ENCODE assay signal across 8 mouse cellular contexts in genomic region chr2:130629080-130629838, GRCm38 (mm10). TPM values are rescaled to one million over a fixed set of nuclear protein-coding genes. Genes with fewer than 3 reads are reported as not detected.
DNase-seq lines count a peak whose midpoint lies in the region; ATAC-seq and TF ChIP-seq lines count a peak whose summit lies in the region.

No protein-coding gene starts in this region.

- peak overlapping the region; percentile 85 for H3K4me2 ChIP-seq in liver, embryonic 11.5 days
- peak overlapping the region; percentile 99 for H3K4me2 ChIP-seq in stomach, embryonic 16.5 days (ENCODE audit: low read depth, low read length)

- peaks cover 34% of the 10 kb centered on the region for H3K79me2 ChIP-seq in MEL (ENCODE audit: control insufficient read depth, insufficient read depth, low read length, poor library complexity)

- ATAC-seq in erythroid progenitor cell, adult 5-6 weeks (replicated peaks; ENCODE audit: low FRiP score, poor library complexity, severe bottlenecking): peak; percentile 64
- ATAC-seq in liver, embryonic 11.5 days (replicated peaks; ENCODE audit: low FRiP score): peak; percentile 75
- peak; percentile 52 for ATAC-seq in stomach, embryonic 16.5 days (ENCODE audit: insufficient read depth, low FRiP score)

- peaks cover 13 to 18% of the 10 kb centered on the region in 2 experiments for H3K36me3 ChIP-seq in MEL (ENCODE audit: control insufficient read depth in 1 of 2, insufficient read depth in 2 of 2, low read length in 2 of 2)
- peaks cover 11% of the 10 kb centered on the region for H3K36me3 ChIP-seq in liver, embryonic 11.5 days (ENCODE audit: control insufficient read depth, insufficient read depth, low read length)
- H3K36me3 ChIP-seq in stomach, embryonic 16.5 days (ENCODE audit: control insufficient read depth, insufficient read depth, low read length): peaks cover 6% of the 10 kb centered on the region; the same call in 1 of the 2 replicates

- peak overlapping the region; percentile 94 for H3K9ac ChIP-seq in MEL (ENCODE audit: control insufficient read depth, low read depth, low read length, poor library complexity, severe bottlenecking)
- peak overlapping the region; percentile 91 for H3K9ac ChIP-seq in liver, embryonic 11.5 days (ENCODE audit: low read depth, low read length)
- peak overlapping the region; percentile 96 for H3K9ac ChIP-seq in stomach, embryonic 16.5 days (ENCODE audit: low read length)

- no peak for TF ChIP-seq EP300 in MEL (IDR thresholded peaks at IDR 0.05; ENCODE audit: low read depth in 1 of 2, low read length in 2 of 2)

- DNase-seq in kidney, adult 18-20 months: peak; percentile 30
- DNase-seq in kidney, adult 8-10 months: no peak
- DNase-seq in MEL (ENCODE audit: low read depth, low spot score): no peak
- DNase-seq in liver, embryonic 11.5 days (ENCODE audit: low spot score): peak; percentile 53
- DNase-seq in layer of hippocampus, adult 18-20 months (ENCODE audit: low spot score in 2 of 2): no peak
- DNase-seq in yolk sac, embryonic 10.5 days (ENCODE audit: low spot score): no peak

- peak overlapping the region; percentile 61 for H3K27ac ChIP-seq in MEL (ENCODE audit: control insufficient read depth, low read depth, low read length)
- peak overlapping the region; percentile 67 for H3K27ac ChIP-seq in liver, embryonic 11.5 days (ENCODE audit: low read depth, low read length)
- peak overlapping the region; percentile 77 for H3K27ac ChIP-seq in stomach, embryonic 16.5 days (ENCODE audit: low read length)

- H3K27me3 ChIP-seq in MEL (ENCODE audit: control insufficient read depth in 1 of 2, insufficient read depth in 2 of 2, low read length in 2 of 2): no peaks in the 10 kb centered on the region
- peaks cover 14% of the 10 kb centered on the region for H3K27me3 ChIP-seq in liver, embryonic 11.5 days (replicated peaks; ENCODE audit: control insufficient read depth, insufficient read depth, low read length)
- peaks cover 5% of the 10 kb centered on the region for H3K27me3 ChIP-seq in stomach, embryonic 16.5 days (ENCODE audit: control insufficient read depth, insufficient read depth, low read length)

- H3K4me1 ChIP-seq in MEL (ENCODE audit: control insufficient read depth in 1 of 2, insufficient read depth in 2 of 2, low read length in 2 of 2): peaks cover 0 to 13% of the 10 kb centered on the region in 2 experiments; a peak in 2 of 4 replicates
- peaks cover 4% of the 10 kb centered on the region; the same call in 1 of the 2 replicates for H3K4me1 ChIP-seq in liver, embryonic 11.5 days (replicated peaks; ENCODE audit: control insufficient read depth, insufficient read depth, low read length)
- peaks cover 11% of the 10 kb centered on the region for H3K4me1 ChIP-seq in stomach, embryonic 16.5 days (ENCODE audit: control insufficient read depth, insufficient read depth, low read length)

- no peak for TF ChIP-seq POLR2A in MEL (IDR thresholded peaks at IDR 0.05; ENCODE audit: control insufficient read depth in 1 of 2, insufficient read depth in 1 of 2, low read depth in 1 of 2, low read length in 2 of 2, poor library complexity in 1 of 2)

- no peak for TF ChIP-seq CTCF in MEL (IDR thresholded peaks at IDR 0.05 in 2 of 3, conservative IDR thresholded peaks at IDR 0.05 in 1 of 3; ENCODE audit: control insufficient read depth in 1 of 3, insufficient read depth in 1 of 3, low read depth in 2 of 3, low read length in 3 of 3, poor library complexity in 1 of 3, severe bottlenecking in 1 of 3)

- WGBS in liver, embryonic 11.5 days: 1% methylated on average over 37 of the region's 37 CpGs
- WGBS in stomach, embryonic 16.5 days: 2% methylated on average over 37 of the region's 37 CpGs

- no peaks in the 10 kb centered on the region for H3K9me3 ChIP-seq in MEL (replicated peaks; ENCODE audit: insufficient read depth, low read length)
- H3K9me3 ChIP-seq in liver, embryonic 11.5 days (ENCODE audit: control insufficient read depth, low read length): no peaks in the 10 kb centered on the region
- H3K9me3 ChIP-seq in stomach, embryonic 16.5 days (replicated peaks; ENCODE audit: control insufficient read depth, low read length): no peaks in the 10 kb centered on the region

- TF ChIP-seq RAD21 in MEL (IDR thresholded peaks at IDR 0.05; ENCODE audit: low read depth, low read length): no peak

- H3K4me3 ChIP-seq in MEL (ENCODE audit: control insufficient read depth in 1 of 2, insufficient read depth in 1 of 2, low read depth in 2 of 2, low read length in 2 of 2): peak overlapping the region; percentile 92 to 99
- H3K4me3 ChIP-seq in liver, embryonic 11.5 days (ENCODE audit: low read depth, low read length): peak overlapping the region; percentile 93
- H3K4me3 ChIP-seq in stomach, embryonic 16.5 days (replicated peaks; ENCODE audit: low read length): peak overlapping the region; percentile 96

TF ChIP-seq in MEL, 35 proteins besides CTCF, POLR2A, EP300 and RAD21:
- peak; percentile 75; the same call in 1 of the 2 replicates for TF ChIP-seq MXI1 (IDR thresholded peaks at IDR 0.05; ENCODE audit: low read depth, low read length)
- peak; percentile 63 for TF ChIP-seq MAX (IDR thresholded peaks at IDR 0.05; ENCODE audit: low read length)
- TF ChIP-seq USF2 (IDR thresholded peaks at IDR 0.05; ENCODE audit: borderline replicate concordance in 1 of 2, insufficient read depth in 1 of 2, low read depth in 1 of 2, low read length in 2 of 2): no peak
- TF ChIP-seq BHLHE40 (IDR thresholded peaks at IDR 0.05; ENCODE audit: borderline replicate concordance, low read depth, low read length): 0 out of 2 replicates have a peak, but pooled peaks have one; percentile 33

RNA-seq across cellular contexts. Expression of gene Fastkd5, which starts 0.6 kb away (rescaled TPM):
- total RNA-seq in MEL (2012; rRNA removed): 13.6 and 15.3 TPM in 2 replicates
- polyA plus RNA-seq in MEL (2012; ENCODE audit: insufficient read depth in 1 of 2, insufficient read length in 2 of 2, low read depth in 1 of 2, low replicate concordance in 2 of 2, missing spikeins in 1 of 2): 10 to 100 TPM in 1 of 2 experiments, not detected in 1; 11.7 TPM
- total RNA-seq in erythroid progenitor cell, adult 5-6 weeks (2015; ENCODE audit: low replicate concordance): 14.1 and 18.0 TPM in 2 replicates
- 6.3 and 7.6 TPM in 2 replicates for total RNA-seq in erythroid progenitor cell, adult 5-6 weeks (2017; ENCODE audit: low replicate concordance)
- polyA plus RNA-seq in liver, embryonic 11.5 days (2014; fragmentation: Nextera tagmentation; extraction: Ambion mirVana): 26.3 and 30.8 TPM in 2 replicates
- 14.7 and 16.0 TPM in 2 replicates for polyA plus RNA-seq in stomach, embryonic 16.5 days (2015; fragmentation: Nextera tagmentation; extraction: Ambion mirVana)
- 10 to 100 TPM in 1 of 2 experiments, 1 to 10 TPM in 1; 9.6 to 10.4 TPM for total RNA-seq in layer of hippocampus, adult 18-20 months (2021)

RNA-seq across cellular contexts. Expression of gene Ubox5, which starts 0.6 kb away (rescaled TPM):
- 5.1 and 5.4 TPM in 2 replicates for total RNA-seq in MEL (2012; rRNA removed)
- polyA plus RNA-seq in MEL (2012; ENCODE audit: insufficient read depth in 1 of 2, insufficient read length in 2 of 2, low read depth in 1 of 2, low replicate concordance in 2 of 2, missing spikeins in 1 of 2): 10 to 100 TPM in 1 of 2 experiments, not detected in 1; 11.2 TPM
- total RNA-seq in erythroid progenitor cell, adult 5-6 weeks (2015; ENCODE audit: low replicate concordance): 5.0 and 7.2 TPM in 2 replicates
- total RNA-seq in erythroid progenitor cell, adult 5-6 weeks (2017; ENCODE audit: low replicate concordance): 0.61 and 5.3 TPM in 2 replicates
- 14.4 and 14.8 TPM in 2 replicates for polyA plus RNA-seq in liver, embryonic 11.5 days (2014; fragmentation: Nextera tagmentation; extraction: Ambion mirVana)
- polyA plus RNA-seq in stomach, embryonic 16.5 days (2015; fragmentation: Nextera tagmentation; extraction: Ambion mirVana): 9.6 and 10.7 TPM in 2 replicates
- total RNA-seq in layer of hippocampus, adult 18-20 months (2021): 10 to 100 TPM in 1 of 2 experiments, 1 to 10 TPM in 1; 9.3 to 11.2 TPM

RNA-seq across cellular contexts. Expression of gene Lzts3, which starts 13.3 kb away (rescaled TPM):
- total RNA-seq in MEL (2012; rRNA removed): 1.9 and 2.1 TPM in 2 replicates
- 1 to 10 TPM in 1 of 2 experiments, not detected in 1; 4.5 TPM for polyA plus RNA-seq in MEL (2012; ENCODE audit: insufficient read depth in 1 of 2, insufficient read length in 2 of 2, low read depth in 1 of 2, low replicate concordance in 2 of 2, missing spikeins in 1 of 2)
- 1.8 TPM in 1 of 2 replicates, not detected in the other for total RNA-seq in erythroid progenitor cell, adult 5-6 weeks (2015; ENCODE audit: low replicate concordance)
- total RNA-seq in erythroid progenitor cell, adult 5-6 weeks (2017; ENCODE audit: low replicate concordance): 0.15 and 0.90 TPM in 2 replicates
- 0.36 and 0.38 TPM in 2 replicates for polyA plus RNA-seq in liver, embryonic 11.5 days (2014; fragmentation: Nextera tagmentation; extraction: Ambion mirVana)
- polyA plus RNA-seq in stomach, embryonic 16.5 days (2015; fragmentation: Nextera tagmentation; extraction: Ambion mirVana): 7.5 and 8.4 TPM in 2 replicates
- total RNA-seq in layer of hippocampus, adult 18-20 months (2021): 100 to 1,000 TPM; 193 to 196 TPM

RNA-seq across cellular contexts. Expression of gene Ddrgk1, which starts 35.2 kb away (rescaled TPM):
- 44.7 and 52.7 TPM in 2 replicates for total RNA-seq in MEL (2012; rRNA removed)
- 10 to 100 TPM in 1 of 2 experiments, not detected in 1; 73.6 TPM for polyA plus RNA-seq in MEL (2012; ENCODE audit: insufficient read depth in 1 of 2, insufficient read length in 2 of 2, low read depth in 1 of 2, low replicate concordance in 2 of 2, missing spikeins in 1 of 2)
- total RNA-seq in erythroid progenitor cell, adult 5-6 weeks (2015; ENCODE audit: low replicate concordance): 28.1 and 73.5 TPM in 2 replicates
- total RNA-seq in erythroid progenitor cell, adult 5-6 weeks (2017; ENCODE audit: low replicate concordance): 67.4 and 68.5 TPM in 2 replicates
- polyA plus RNA-seq in liver, embryonic 11.5 days (2014; fragmentation: Nextera tagmentation; extraction: Ambion mirVana): 61.2 and 62.9 TPM in 2 replicates
- polyA plus RNA-seq in stomach, embryonic 16.5 days (2015; fragmentation: Nextera tagmentation; extraction: Ambion mirVana): 76.6 and 78.6 TPM in 2 replicates
- 100 to 1,000 TPM in 1 of 2 experiments, 10 to 100 TPM in 1; 95.9 to 102 TPM for total RNA-seq in layer of hippocampus, adult 18-20 months (2021)

RNA-seq across cellular contexts. Expression of gene Itpa, which starts 38.2 kb away (rescaled TPM):
- total RNA-seq in MEL (2012; rRNA removed): 130 and 137 TPM in 2 replicates
- polyA plus RNA-seq in MEL (2012; ENCODE audit: insufficient read depth in 1 of 2, insufficient read length in 2 of 2, low read depth in 1 of 2, low replicate concordance in 2 of 2, missing spikeins in 1 of 2): 100 to 1,000 TPM in 1 of 2 experiments, not detected in 1; 102 TPM
- 20.2 and 23.9 TPM in 2 replicates for total RNA-seq in erythroid progenitor cell, adult 5-6 weeks (2015; ENCODE audit: low replicate concordance)
- total RNA-seq in erythroid progenitor cell, adult 5-6 weeks (2017; ENCODE audit: low replicate concordance): 43.3 and 56.7 TPM in 2 replicates
- polyA plus RNA-seq in liver, embryonic 11.5 days (2014; fragmentation: Nextera tagmentation; extraction: Ambion mirVana): 105 and 106 TPM in 2 replicates
- 71.7 and 85.5 TPM in 2 replicates for polyA plus RNA-seq in stomach, embryonic 16.5 days (2015; fragmentation: Nextera tagmentation; extraction: Ambion mirVana)
- 10 to 100 TPM; 35.9 to 36.5 TPM for total RNA-seq in layer of hippocampus, adult 18-20 months (2021)

Comparison
In these comparisons a context has a peak if more than half of its experiments do, and no peak if none do; other contexts are left out.
1. DNase-seq: peak in kidney, adult 18-20 months (single experiment) and liver, embryonic 11.5 days (single experiment); none in kidney, adult 8-10 months (0 of 2), MEL (single experiment), layer of hippocampus, adult 18-20 months (0 of 2) and yolk sac, embryonic 10.5 days (single experiment).
2. RNA of gene Lzts3, which starts 13.3 kb away (total RNA-seq): 193 to 196 TPM in layer of hippocampus, adult 18-20 months; 1.9 to 2.1 TPM in MEL and 0.15 to 1.8 TPM in erythroid progenitor cell, adult 5-6 weeks; every median in the first group is over 10 times any median in the second.
3. Peak in every context shown above with its lines, with median percentiles within 50 percentile points of each other: H3K27ac ChIP-seq, H3K4me3 ChIP-seq, H3K9ac ChIP-seq and ATAC-seq.